Mouse (Mus musculus) bone marrow, adult 2 months (tissue): ENCODE data around the gene Ube2n.

Experiments
- CTCF ChIP-seq: fragments of 200-500 bp; IDR thresholded peaks from 2 replicates; pipeline ENCODE4 v1.5.1; 2011; ENCODE audit warnings: low read length, control low read depth; ENCODE audit not compliant: control insufficient read depth, insufficient read depth
- POLR2A ChIP-seq: fragments of 200-500 bp; IDR thresholded peaks from 2 replicates; pipeline ENCODE4 v1.6.1; 2011; ENCODE audit warnings: low read depth, mild to moderate bottlenecking, control low read depth, low read length, borderline replicate concordance; ENCODE audit not compliant: control insufficient read depth

- no peak for TF ChIP-seq CTCF
- no peak for TF ChIP-seq POLR2A
Observed at GRCm38 (mm10) chr10:95525037-95525675, 10.2 kb downstream of the Ube2n start.
